Mouse (Mus musculus) kidney, adult 2 months (tissue): ENCODE measurements around the gene Poll. TPM values are rescaled to one million over a fixed set of nuclear protein-coding genes. Genes with fewer than 3 reads are reported as not detected.

Experiments
- DNase-seq: peaks from one replicate; pipeline ENCODE4 v3.0.0; 2021
- H3K27ac ChIP-seq: fragments of 200-500 bp; 2 replicates; pipeline ENCODE4 v1.5.1; 2012; ENCODE audit warnings: low read depth, low read length, control low read depth, inconsistent platforms; ENCODE audit not compliant: insufficient read depth
- H3K27me3 ChIP-seq: fragments of 200-500 bp; replicated peaks from 2 replicates; pipeline ENCODE4 v1.6.1; 2012; ENCODE audit warnings: mild to moderate bottlenecking, moderate library complexity, low read length, inconsistent platforms; ENCODE audit not compliant: control insufficient read depth, insufficient read depth
- H3K36me3 ChIP-seq: fragments of 200-500 bp; 2 replicates; pipeline ENCODE4 v1.6.1; 2012; ENCODE audit warnings: mild to moderate bottlenecking, moderate library complexity, low read length, inconsistent platforms; ENCODE audit not compliant: control insufficient read depth, insufficient read depth
- H3K4me1 ChIP-seq: fragments of 200-500 bp; 2 replicates; pipeline ENCODE4 v1.6.1; 2011; ENCODE audit warnings: low read length; ENCODE audit not compliant: control insufficient read depth, insufficient read depth
- H3K4me3 ChIP-seq: fragments of 200-500 bp; 2 replicates; pipeline ENCODE4 v1.5.1; 2011; ENCODE audit warnings: mild to moderate bottlenecking, low read depth, low read length, control low read depth; ENCODE audit not compliant: insufficient read depth
- CTCF ChIP-seq: fragments of 200-500 bp; conservative IDR thresholded peaks from 2 replicates; pipeline ENCODE4 v1.5.1; 2011; ENCODE audit warnings: low read depth, mild to moderate bottlenecking, control low read depth, low read length, moderate library complexity, mixed read lengths; ENCODE audit not compliant: insufficient read depth, insufficient read length
- POLR2A ChIP-seq: fragments of 200-500 bp; IDR thresholded peaks from one replicate; pipeline ENCODE4 v1.6.1; 2011; ENCODE audit warnings: low read depth, low read length, control low read depth
- WGBS: fragments of 180-500 bp; shearing (Covaris S2); methylation state at CpG from one replicate; pipeline ENCODE4 v1.1.7; 2018; 5-methylcytosine and 5-hydroxymethylcytosine counted together
- polyA plus RNA-seq: library from polyadenylated mRNA; depleted of rRNA; stranded (reverse); fragments of >200 nt; gene quantifications from 2 replicates; pipeline ENCODE4 v1.2.3, GENCODE M21; 2012

Gene Poll
- polyA plus RNA-seq, 1 experiment: 12.6 TPM

DNA sequence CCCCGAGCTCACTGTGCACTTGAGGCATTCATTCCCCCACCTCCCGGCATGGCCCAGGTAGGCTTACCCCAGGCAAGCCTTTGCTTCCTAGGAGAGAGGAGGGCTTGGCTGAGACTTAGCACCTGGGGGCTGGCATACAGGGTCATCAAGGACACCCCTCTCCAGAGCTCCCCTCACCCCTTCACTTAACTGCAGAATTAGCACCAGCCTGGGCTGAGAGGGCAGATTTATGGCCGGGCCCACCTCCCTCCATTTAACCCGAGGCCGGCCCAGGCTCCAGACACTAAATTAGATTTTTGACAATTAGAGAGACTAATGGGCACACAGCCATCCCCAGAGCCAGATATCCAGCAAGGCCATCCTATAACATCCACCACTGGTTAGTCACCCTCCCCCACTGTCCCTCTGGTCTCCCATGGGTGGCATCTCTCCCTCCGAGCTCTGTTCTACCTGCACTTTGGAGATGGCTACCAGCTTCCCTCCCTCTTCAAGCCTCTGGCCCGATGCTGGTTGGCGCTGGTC, 25.1 kb downstream of the Poll start:
- no peaks in the 10 kb centered on the region for H3K36me3 ChIP-seq
- WGBS: 57% methylated on average over 8 of the region's 8 CpGs
- TF ChIP-seq CTCF (no peak), POLR2A (no peak)

GRCm38 (mm10) chr19:45533617-45534016, 26.7 kb downstream of the Poll start:
- Histone ChIP-seq H3K4me1 (no peaks in the 10 kb centered on the region), H3K36me3 (no peaks in the 10 kb centered on the region; the same call in 1 of the 2 replicates), H3K27ac (no peak overlapping the region), H3K27me3 (no peaks in the 10 kb centered on the region), H3K4me3 (no peak overlapping the region)
- WGBS: 65% methylated on average over 7 of the region's 7 CpGs
- TF ChIP-seq CTCF: no peak
- TF ChIP-seq POLR2A: no peak
- DNase-seq: no peak

More for the DNA sequence above, 25.1 kb downstream of the Poll start:
- no peak for DNase-seq
- Histone ChIP-seq H3K27ac (no peak overlapping the region), H3K27me3 (no peaks in the 10 kb centered on the region), H3K4me3 (no peak overlapping the region), H3K4me1 (no peaks in the 10 kb centered on the region)

DNA sequence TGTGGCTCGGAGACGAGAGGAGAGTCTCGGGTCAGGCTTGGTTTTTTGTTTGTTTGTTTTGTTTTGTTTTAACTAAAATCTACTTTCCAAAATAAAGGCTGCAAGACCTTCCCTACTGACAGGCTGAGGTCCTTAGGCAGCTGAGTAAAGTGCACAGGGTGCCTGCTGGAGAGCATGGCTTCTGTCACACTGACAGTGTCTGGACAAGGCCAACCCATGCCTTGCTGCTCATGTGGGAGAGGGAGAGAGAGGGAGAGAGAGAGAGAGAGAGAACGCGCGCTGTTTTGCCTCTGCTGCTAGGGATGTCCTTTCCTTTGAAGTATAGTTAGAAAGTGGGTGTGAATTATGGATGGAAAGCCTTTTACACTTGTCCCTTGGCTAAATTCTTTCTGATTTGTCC, 28.8 kb downstream of the Poll start:
- H3K4me3 ChIP-seq: no peak overlapping the region
- TF ChIP-seq CTCF (no peak), POLR2A (no peak)
- H3K36me3 ChIP-seq: peaks cover 2% of the 10 kb centered on the region
- H3K27ac ChIP-seq: no peak overlapping the region
- no peaks in the 10 kb centered on the region for H3K4me1 ChIP-seq
- DNase-seq: no peak
- WGBS: 69% methylated on average over 6 of the region's 6 CpGs
- H3K27me3 ChIP-seq: no peaks in the 10 kb centered on the region

DNA sequence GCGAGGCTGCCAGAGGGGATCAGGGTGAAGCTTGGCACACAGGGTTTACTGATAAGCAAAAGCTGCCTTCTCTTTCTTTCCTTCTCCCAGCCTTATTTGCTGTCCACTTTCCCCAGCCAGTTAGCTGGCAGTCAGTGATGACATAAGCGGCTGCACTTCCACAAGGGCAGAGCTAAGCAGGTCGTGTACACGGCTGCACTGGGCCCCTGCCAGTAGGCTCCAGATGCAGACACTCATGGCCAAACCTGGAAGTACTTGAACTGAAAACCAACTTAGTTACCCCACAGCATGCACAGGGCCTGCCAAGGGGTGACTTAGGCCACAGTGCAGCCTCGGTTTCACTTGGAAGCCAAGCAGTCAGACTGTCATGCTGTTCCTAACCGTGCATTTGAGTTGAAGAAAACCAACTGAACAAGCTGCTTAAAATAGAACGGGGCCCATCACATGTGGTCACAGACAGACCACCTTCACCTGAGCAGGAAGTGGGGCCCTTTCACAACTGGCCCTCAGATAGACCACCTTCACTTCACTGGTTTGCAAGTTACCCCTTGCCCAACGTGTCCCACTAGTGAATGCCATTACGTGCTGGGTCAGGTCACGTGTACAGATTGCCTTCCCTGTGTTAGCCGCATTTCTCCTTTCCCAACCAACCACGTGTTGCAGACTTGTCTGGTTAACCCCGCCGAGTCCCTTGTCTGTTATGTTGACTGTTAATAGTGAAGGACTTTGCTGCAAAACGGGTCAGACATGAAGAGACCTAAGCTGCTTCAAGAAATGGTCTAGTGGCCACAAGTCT, 29.9 kb downstream of the Poll start:
- 71% methylated on average over 15 of the region's 15 CpGs for WGBS
- Histone ChIP-seq H3K4me3 (no peak overlapping the region), H3K4me1 (no peaks in the 10 kb centered on the region), H3K27me3 (no peaks in the 10 kb centered on the region), H3K36me3 (peaks cover 2% of the 10 kb centered on the region), H3K27ac (no peak overlapping the region)
- TF ChIP-seq CTCF (no peak), POLR2A (no peak)
- no peak for DNase-seq

- no peak for DNase-seq
- WGBS: 66% methylated on average over 5 of the region's 5 CpGs
- Histone ChIP-seq H3K4me1 (no peaks in the 10 kb centered on the region), H3K27me3 (no peaks in the 10 kb centered on the region), H3K36me3 (peaks cover 2% of the 10 kb centered on the region), H3K4me3 (no peak overlapping the region), H3K27ac (no peak overlapping the region)
- TF ChIP-seq POLR2A (no peak), CTCF (no peak)
Observed at GRCm38 (mm10) chr19:45529294-45529693, 31.0 kb downstream of the Poll start.

- no peak for TF ChIP-seq CTCF
- TF ChIP-seq POLR2A: no peak
- peaks cover 2% of the 10 kb centered on the region for H3K36me3 ChIP-seq
- no peak for DNase-seq
- no peak overlapping the region for H3K27ac ChIP-seq
- H3K4me3 ChIP-seq: no peak overlapping the region
- H3K4me1 ChIP-seq: no peaks in the 10 kb centered on the region
- no peaks in the 10 kb centered on the region for H3K27me3 ChIP-seq
- WGBS: 89% methylated on average over 10 of the region's 10 CpGs
Observed at GRCm38 (mm10) chr19:45527931-45528534, 32.3 kb downstream of the Poll start.

DNA sequence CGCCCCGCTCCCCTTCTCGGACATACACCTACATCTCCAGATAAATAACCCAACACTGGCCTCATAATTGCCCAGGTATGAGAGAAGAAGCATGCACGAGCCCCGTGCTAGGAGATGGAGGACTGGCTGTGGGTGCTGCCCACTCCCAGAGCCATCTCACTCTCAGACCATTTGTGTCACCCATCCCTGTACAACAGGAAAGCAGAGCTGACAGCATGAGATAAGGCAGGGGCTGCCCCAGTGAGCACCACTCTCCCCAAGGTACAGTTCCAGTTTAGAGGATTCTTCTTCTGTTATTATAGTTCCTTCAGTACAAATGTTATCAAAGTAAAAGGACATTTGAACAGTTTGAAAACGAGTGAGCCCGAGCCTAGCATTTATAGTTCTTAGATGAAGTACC, 32.9 kb downstream of the Poll start:
- Histone ChIP-seq H3K4me3 (no peak overlapping the region), H3K27ac (no peak overlapping the region), H3K27me3 (no peaks in the 10 kb centered on the region), H3K36me3 (peaks cover 2% of the 10 kb centered on the region), H3K4me1 (no peaks in the 10 kb centered on the region)
- TF ChIP-seq CTCF (no peak), POLR2A (no peak)
- 93% methylated on average over 7 of the region's 7 CpGs for WGBS
- no peak for DNase-seq
